Mouse (Mus musculus) testis, adult 2 months (tissue): ENCODE data around the gene Eml5.

Source experiments
- CTCF ChIP-seq: fragments of 200-500 bp; IDR thresholded peaks from 2 replicates; pipeline ENCODE4 v1.5.1; 2012; ENCODE audit warnings: low read depth, mild to moderate bottlenecking, inconsistent platforms, low read length, moderate library complexity; ENCODE audit not compliant: control insufficient read depth, insufficient read depth, insufficient replicate concordance
- POLR2A ChIP-seq: fragments of 200-500 bp; IDR thresholded peaks from 2 replicates; pipeline ENCODE4 v1.6.1; 2012; ENCODE audit warnings: low read depth, mild to moderate bottlenecking, inconsistent platforms, low read length, moderate library complexity; ENCODE audit not compliant: control insufficient read depth

GRCm38 (mm10) chr12:98757636-98758035 lies 143.6 kb downstream of the Eml5 start:
- TF ChIP-seq CTCF: no peak
- TF ChIP-seq POLR2A: no peak
